In the genomic region with DNA sequence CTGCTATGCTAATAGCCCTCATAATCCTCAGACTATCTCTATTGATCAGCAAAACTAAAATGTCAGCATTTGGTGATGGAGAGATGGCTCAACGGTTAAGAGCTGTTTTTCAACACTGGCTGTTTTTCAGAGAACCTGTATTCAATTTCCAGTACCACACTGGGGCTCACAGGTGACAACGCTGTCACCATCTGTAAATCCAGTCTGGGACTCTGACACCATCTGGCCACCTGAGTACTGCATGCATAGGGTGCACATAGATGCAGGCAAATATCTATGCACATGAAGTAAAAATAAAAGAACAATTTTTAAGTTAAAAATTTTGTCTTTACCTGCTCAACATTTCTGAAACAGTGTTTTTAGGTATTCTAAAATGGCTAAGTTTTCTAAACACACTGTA, we compare ENCODE assay signal across 27 mouse cellular contexts. TPM values are rescaled to one million over a fixed set of nuclear protein-coding genes. Genes with fewer than 3 reads are reported as not detected.
DNase-seq lines count a peak whose midpoint lies in the region; ATAC-seq and TF ChIP-seq lines count a peak whose summit lies in the region.
"Had no signal": no experiment of that assay in that cellular context is flagged by ENCODE, and none has a peak within 500 bp of the region (broad histone marks: within the 10 kb centered on the region; RNA-seq: fewer than 3 reads in every experiment).

No protein-coding gene starts in this region.

- peak; percentile 15 for DNase-seq in cerebellum, adult 11 months
- peak; percentile 36 to 61 for DNase-seq in cerebellum, adult 2 months
- peak; percentile 52 for DNase-seq in cerebellum, adult 9-11 months
- peak; percentile 37 to 53 for DNase-seq in cerebellum, postnatal 25 days
- DNase-seq in embryo, embryonic 11 days: no peak
- no peak for DNase-seq in lung, postnatal 0 days (ENCODE audit: low spot score)
- no peak for DNase-seq in urinary bladder, postnatal 36 days (ENCODE audit: low spot score in 2 of 2)
- DNase-seq: adrenal gland, adult 2 months; adrenal gland, postnatal 14 days; gastrocnemius, postnatal 36 days; heart, adult 2 months; heart, postnatal 14 days; heart, postnatal 4 days; kidney, adult 18-20 months; kidney, adult 9 months had no signal

- ATAC-seq in cerebellum, adult (ENCODE audit: insufficient number of reproducible peaks, low FRiP score, low TSS enrichment): no peak
- no peak for ATAC-seq in lung, postnatal 0 days
- ATAC-seq: forebrain, embryonic 15.5 days; hindbrain, postnatal 0 days; inflammation-experienced regulatory T-cells, adult 6 months; intestine, embryonic 16.5 days; Patski had no signal

- TF ChIP-seq POLR2A in cerebellum, adult 2 months (IDR thresholded peaks at IDR 0.05; ENCODE audit: borderline replicate concordance, insufficient read depth, low read length): no peak

- no peaks in the 10 kb centered on the region for H3K36me3 ChIP-seq in lung, postnatal 0 days (ENCODE audit: insufficient read depth, low read length)

- H3K4me2 ChIP-seq in lung, postnatal 0 days (replicated peaks; ENCODE audit: low read depth, low read length): no peak overlapping the region
- H3K4me2 ChIP-seq: embryonic facial prominence, embryonic 13.5 days; forebrain, embryonic 12.5 days; forebrain, embryonic 15.5 days; heart, embryonic 13.5 days; hindbrain, embryonic 14.5 days had no signal

- no peak overlapping the region for H3K27ac ChIP-seq in cerebellum, adult 2 months (ENCODE audit: insufficient read depth, low read length)
- no peak overlapping the region for H3K27ac ChIP-seq in lung, postnatal 0 days (ENCODE audit: low read length)
- H3K27ac ChIP-seq: embryonic facial prominence, embryonic 13.5 days; forebrain, embryonic 12.5 days; forebrain, embryonic 15.5 days; heart, adult 2 months; heart, embryonic 10.5 days; heart, embryonic 13.5 days; hindbrain, embryonic 14.5 days; hindbrain, postnatal 0 days had no signal

- no peak overlapping the region for H3K9ac ChIP-seq in lung, postnatal 0 days (replicated peaks; ENCODE audit: low read depth)
- H3K9ac ChIP-seq: embryonic facial prominence, embryonic 13.5 days; forebrain, embryonic 12.5 days; forebrain, embryonic 15.5 days; heart, embryonic 13.5 days; hindbrain, embryonic 14.5 days had no signal

- H3K4me1 ChIP-seq in cerebellum, adult 2 months (ENCODE audit: control insufficient read depth, insufficient read depth, low read length): no peaks in the 10 kb centered on the region
- no peaks in the 10 kb centered on the region for H3K4me1 ChIP-seq in lung, postnatal 0 days (ENCODE audit: insufficient read depth, low read depth, low read length)
- H3K4me1 ChIP-seq: embryonic facial prominence, embryonic 13.5 days; forebrain, embryonic 12.5 days; heart, embryonic 10.5 days; heart, embryonic 13.5 days had no signal

- H3K4me3 ChIP-seq in cerebellum, adult 2 months (replicated peaks; ENCODE audit: insufficient read depth, low read depth, low read length): no peak overlapping the region
- no peak overlapping the region for H3K4me3 ChIP-seq in lung, postnatal 0 days (ENCODE audit: low read depth, low read length)
- H3K4me3 ChIP-seq: embryonic facial prominence, embryonic 13.5 days; erythroblast, embryonic 14.5 days; forebrain, embryonic 12.5 days; forebrain, embryonic 15.5 days; heart, adult 2 months; heart, embryonic 10.5 days; heart, embryonic 13.5 days had no signal

- 11% methylated on average over 2 of the region's 2 CpGs for WGBS in cerebellum, adult 2 months
- 97% methylated on average over 2 of the region's 2 CpGs for WGBS in lung, postnatal 0 days

- no peaks in the 10 kb centered on the region for H3K9me3 ChIP-seq in lung, postnatal 0 days (ENCODE audit: low read length)
- H3K9me3 ChIP-seq: embryonic facial prominence, embryonic 13.5 days; forebrain, embryonic 12.5 days; forebrain, embryonic 15.5 days; heart, embryonic 10.5 days; heart, embryonic 13.5 days had no signal

- TF ChIP-seq EP300 in lung, postnatal 0 days (IDR thresholded peaks at IDR 0.05): no peak

- no peaks in the 10 kb centered on the region for H3K27me3 ChIP-seq in cerebellum, adult 2 months (ENCODE audit: control insufficient read depth, insufficient read depth, low read length)
- no peaks in the 10 kb centered on the region for H3K27me3 ChIP-seq in lung, postnatal 0 days (replicated peaks; ENCODE audit: insufficient read depth, low read length)
- H3K27me3 ChIP-seq: embryonic facial prominence, embryonic 13.5 days; forebrain, embryonic 12.5 days; forebrain, embryonic 15.5 days; heart, embryonic 13.5 days; Patski had no signal

- no peak for TF ChIP-seq CTCF in cerebellum, adult 2 months (IDR thresholded peaks at IDR 0.05; ENCODE audit: borderline replicate concordance, insufficient read depth, low read depth, low read length)
- no peak for TF ChIP-seq CTCF in lung, postnatal 0 days (IDR thresholded peaks at IDR 0.05)

RNA-seq across cellular contexts. Expression of gene Dis3, which starts 40.5 kb away (rescaled TPM):
- polyA plus RNA-seq in cerebellum, adult 2 months (2012; rRNA removed): 12.8 and 14.8 TPM in 2 replicates
- polyA plus RNA-seq in lung, postnatal 0 days (2015; fragmentation: Nextera tagmentation; extraction: Ambion mirVana): 8.2 and 9.3 TPM in 2 replicates

RNA-seq across cellular contexts. Expression of gene Pibf1, which starts 40.8 kb away (rescaled TPM):
- polyA plus RNA-seq in cerebellum, adult 2 months (2012; rRNA removed): 6.5 and 7.3 TPM in 2 replicates
- polyA plus RNA-seq in lung, postnatal 0 days (2015; fragmentation: Nextera tagmentation; extraction: Ambion mirVana): 11.2 and 11.6 TPM in 2 replicates
- polyA plus RNA-seq: erythroblast, embryonic 14.5 days had no signal

Comparison
In these comparisons a context has a peak if more than half of its experiments do, and no peak if none do; other contexts are left out.
1. DNase-seq: peak in cerebellum, adult 11 months (single experiment), cerebellum, adult 2 months (2 of 2), cerebellum, adult 9-11 months (single experiment) and cerebellum, postnatal 25 days (2 of 2); none in embryo, embryonic 11 days (single experiment), lung, postnatal 0 days (single experiment) and urinary bladder, postnatal 36 days (0 of 2).